Mouse (Mus musculus): ENCODE results near the gene Gm10160.

Gm10160 gene

GRCm38 (mm10) chr7:81827806-81828667 is 27.6 kb downstream of the Gm10160 start:
- no peak for DNase-seq (ENCODE audit: low spot score in 2 of 2)

- DNase-seq (ENCODE audit: low spot score in 2 of 2), result no peak
Observed at GRCm38 (mm10) chr7:81825381-81825780, 30.2 kb downstream of the Gm10160 start.

- DNase-seq (ENCODE audit: low spot score in 2 of 2), result no peak
Observed at GRCm38 (mm10) chr7:81824906-81825305, 30.7 kb downstream of the Gm10160 start.

- no peak for DNase-seq (ENCODE audit: low spot score in 2 of 2)
Observed at GRCm38 (mm10) chr7:81806067-81806466, 49.5 kb downstream of the Gm10160 start.
